Mouse (Mus musculus): ENCODE measurements around the gene Iqsec1.

The Iqsec1 gene

GRCm38 (mm10) chr6:90988648-90989317 lies at the start of gene Iqsec1:
Gene Iqsec1 (minus strand): TSS chr6:90988685.
- DNase-seq (ENCODE audit: low spot score): peak; percentile 73

GRCm38 (mm10) chr6:91028256-91028655 lies 39.8 kb upstream of the Iqsec1 start:
- DNase-seq (ENCODE audit: low spot score): no peak

- no peak for DNase-seq (ENCODE audit: low spot score)
Measured at GRCm38 (mm10) chr6:91020810-91021209, 32.3 kb upstream of the Iqsec1 start.

GRCm38 (mm10) chr6:91016600-91017230 lies 28.2 kb upstream of the Iqsec1 start:
- DNase-seq (ENCODE audit: low spot score): no peak

GRCm38 (mm10) chr6:91014198-91014958 lies 25.9 kb upstream of the Iqsec1 start:
- no peak for DNase-seq (ENCODE audit: low spot score)

- DNase-seq (ENCODE audit: low spot score): no peak
Measured at GRCm38 (mm10) chr6:91012458-91012857, 24.0 kb upstream of the Iqsec1 start.

- DNase-seq (ENCODE audit: low spot score): no peak
Measured at GRCm38 (mm10) chr6:91011568-91011967, 23.1 kb upstream of the Iqsec1 start.

DNA sequence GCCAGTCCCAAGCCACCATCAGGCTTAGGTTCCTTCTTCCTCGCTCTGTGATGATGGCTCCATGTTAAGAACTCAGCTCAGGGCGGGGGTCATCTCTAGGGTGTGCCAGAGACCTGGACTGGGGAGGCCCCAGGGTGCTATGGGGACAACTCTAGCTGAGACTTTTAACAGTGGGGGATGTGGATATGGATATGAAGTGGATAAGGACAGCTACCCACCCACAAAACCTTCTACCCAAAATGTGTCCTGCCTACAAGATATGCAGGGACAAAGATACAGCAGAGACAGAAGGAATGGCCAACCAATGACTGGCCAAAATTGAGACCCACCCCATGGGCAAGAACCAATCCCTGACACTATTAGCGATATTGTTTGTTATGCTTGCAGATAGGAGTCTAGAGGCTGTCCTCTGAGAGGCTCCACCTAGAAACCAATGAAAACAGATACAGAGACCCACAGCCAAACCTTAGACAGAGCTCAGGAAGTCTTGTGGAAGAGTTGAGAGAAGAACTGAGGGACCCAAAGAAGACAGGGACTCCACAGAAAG lies 19.9 kb upstream of the Iqsec1 start:
- no peak for DNase-seq (ENCODE audit: low spot score)

GRCm38 (mm10) chr6:91007207-91007606 lies 18.7 kb upstream of the Iqsec1 start:
- no peak for DNase-seq (ENCODE audit: low spot score)

GRCm38 (mm10) chr6:91004157-91004556 lies 15.7 kb upstream of the Iqsec1 start:
- DNase-seq (ENCODE audit: low spot score): no peak

- no peak for DNase-seq (ENCODE audit: low spot score)
Measured at GRCm38 (mm10) chr6:91003310-91003995, 15.0 kb upstream of the Iqsec1 start.

DNA sequence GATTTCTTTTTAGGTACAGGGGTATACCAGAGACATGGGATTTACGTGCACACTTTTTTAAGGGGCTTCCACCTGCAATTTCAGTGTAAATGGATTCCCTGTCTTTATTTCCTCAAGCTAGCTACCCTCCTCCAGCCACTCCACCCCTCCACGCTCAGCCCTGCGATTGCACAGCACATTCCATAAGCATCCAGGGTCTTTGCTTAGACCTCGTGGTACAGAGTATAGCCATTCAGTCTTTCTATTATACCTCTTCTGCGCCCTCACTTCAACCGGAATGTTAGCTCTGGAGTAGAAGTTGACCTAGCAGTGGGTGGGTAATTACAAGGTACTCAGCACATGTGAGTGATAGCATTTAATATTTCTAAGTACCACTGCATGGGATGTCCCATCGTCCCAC lies 13.1 kb upstream of the Iqsec1 start:
- no peak for DNase-seq (ENCODE audit: low spot score)

- DNase-seq (ENCODE audit: low spot score): no peak
Measured at GRCm38 (mm10) chr6:91000819-91001525, 12.5 kb upstream of the Iqsec1 start.

DNA sequence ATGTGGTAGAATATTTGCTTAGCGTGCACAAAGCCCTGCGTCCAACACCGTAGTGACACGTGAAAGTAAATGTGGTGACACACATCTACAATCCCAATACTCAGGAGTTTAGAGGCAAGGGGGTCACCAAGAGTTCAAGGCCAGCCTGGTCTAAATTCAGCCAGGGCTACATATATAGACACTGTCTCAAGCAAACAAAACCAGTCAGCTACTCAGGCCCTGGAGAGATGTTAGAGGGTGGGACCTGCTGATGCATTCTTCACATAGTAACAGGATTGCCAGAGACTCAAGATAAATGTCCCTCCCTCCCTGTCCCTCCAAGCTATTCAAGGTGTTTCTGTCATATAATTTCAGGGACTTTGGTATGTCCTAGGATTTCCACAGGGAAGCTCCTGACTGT lies 10.7 kb upstream of the Iqsec1 start:
- no peak for DNase-seq (ENCODE audit: low spot score)

- no peak for DNase-seq (ENCODE audit: low spot score)
Measured at GRCm38 (mm10) chr6:90997025-90997424, 8.5 kb upstream of the Iqsec1 start.

DNA sequence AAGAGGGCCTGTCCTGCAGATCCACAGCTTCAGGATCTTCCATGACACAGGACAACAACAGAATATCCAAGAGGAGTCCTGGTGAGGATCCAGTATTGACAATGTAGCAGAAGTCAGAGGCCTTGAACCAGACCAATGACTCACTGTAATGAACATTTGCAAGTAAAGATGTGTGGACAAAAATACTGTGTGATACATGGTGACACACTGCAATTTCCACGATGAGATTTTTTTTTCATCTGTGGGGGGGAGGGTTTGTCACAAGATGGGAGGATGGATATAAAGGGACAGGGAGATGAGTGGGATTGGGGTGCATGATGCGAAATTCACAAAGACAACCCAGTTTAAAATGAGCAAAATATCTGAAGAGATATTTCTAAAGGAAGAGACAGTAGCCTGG lies 7.7 kb upstream of the Iqsec1 start:
- DNase-seq (ENCODE audit: low spot score): no peak

DNA sequence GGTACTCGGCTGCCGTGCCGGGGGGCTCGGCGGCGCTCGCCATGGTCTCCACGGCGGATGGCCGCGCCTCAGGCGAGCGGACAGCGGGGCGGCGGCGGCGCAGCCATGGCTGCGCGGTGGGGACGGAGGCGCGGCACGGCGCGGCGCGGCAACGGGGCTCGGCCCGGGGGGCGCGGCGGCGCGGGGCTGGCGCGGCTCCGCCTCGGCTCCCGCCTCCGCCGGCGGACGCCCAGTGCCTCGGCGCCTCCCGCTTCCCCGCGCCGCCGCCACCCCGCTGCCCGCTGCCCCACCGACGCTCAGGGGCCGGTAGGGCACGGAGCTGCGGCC lies 223 bp downstream of the Iqsec1 start:
- DNase-seq (ENCODE audit: low spot score): no peak

- DNase-seq (ENCODE audit: low spot score): peak; percentile 6
Measured at GRCm38 (mm10) chr6:90987561-90988298, 755 bp downstream of the Iqsec1 start.

GRCm38 (mm10) chr6:90984101-90984500 lies 4.4 kb downstream of the Iqsec1 start:
- DNase-seq (ENCODE audit: low spot score): no peak

DNA sequence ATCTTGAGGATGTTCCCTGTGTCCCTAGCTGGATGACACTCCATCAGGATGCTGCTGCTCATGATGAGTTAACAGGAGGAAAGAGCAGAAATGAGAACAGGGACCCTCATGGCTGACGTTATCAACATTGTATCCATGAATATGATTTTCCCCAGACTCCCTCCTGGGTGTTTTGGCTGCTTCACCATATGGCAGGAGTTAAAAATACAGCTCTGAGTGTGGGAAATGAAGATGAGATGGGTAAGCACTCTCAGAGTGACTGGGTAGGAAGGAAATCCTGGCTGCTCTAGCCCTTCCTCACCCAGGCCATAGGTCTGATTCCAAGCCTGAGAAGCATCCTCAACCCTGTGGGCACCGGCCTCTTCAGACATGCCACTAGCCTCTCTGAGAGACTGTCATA lies 14.2 kb downstream of the Iqsec1 start:
- DNase-seq (ENCODE audit: low spot score): no peak

- DNase-seq (ENCODE audit: low spot score): no peak
Measured at GRCm38 (mm10) chr6:90969341-90969871, 19.1 kb downstream of the Iqsec1 start.

All from T-cell, adult 2 months (primary cell).